Mouse (Mus musculus): ENCODE measurements around the gene Rft1.

Rft1 gene

GRCm38 (mm10) chr14:30630811-30631576 lies 23.2 kb upstream of the Rft1 start:
- DNase-seq, result peak; percentile 60

- no peak for DNase-seq
Measured at GRCm38 (mm10) chr14:30631834-30632233, 22.3 kb upstream of the Rft1 start.

- DNase-seq, result no peak
Measured at GRCm38 (mm10) chr14:30633708-30634107, 20.5 kb upstream of the Rft1 start.

GRCm38 (mm10) chr14:30634418-30634817 lies 19.7 kb upstream of the Rft1 start:
- no peak for DNase-seq

- DNase-seq, result no peak
Measured at GRCm38 (mm10) chr14:30635219-30635910, 18.8 kb upstream of the Rft1 start.

GRCm38 (mm10) chr14:30636499-30636898 lies 17.7 kb upstream of the Rft1 start:
- DNase-seq, result no peak

GRCm38 (mm10) chr14:30637087-30637486 lies 17.1 kb upstream of the Rft1 start:
- no peak for DNase-seq

GRCm38 (mm10) chr14:30638009-30638408 lies 16.2 kb upstream of the Rft1 start:
- no peak for DNase-seq

GRCm38 (mm10) chr14:30638686-30639085 lies 15.5 kb upstream of the Rft1 start:
- DNase-seq, result no peak

GRCm38 (mm10) chr14:30641748-30642147 lies 12.4 kb upstream of the Rft1 start:
- no peak for DNase-seq

GRCm38 (mm10) chr14:30644026-30644425 lies 10.1 kb upstream of the Rft1 start:
- no peak for DNase-seq

GRCm38 (mm10) chr14:30645066-30645465 lies 9.1 kb upstream of the Rft1 start:
- DNase-seq, result no peak

- no peak for DNase-seq
Measured at GRCm38 (mm10) chr14:30646486-30646885, 7.7 kb upstream of the Rft1 start.

GRCm38 (mm10) chr14:30648478-30648877 lies 5.7 kb upstream of the Rft1 start:
- no peak for DNase-seq

- DNase-seq, result no peak
Measured at GRCm38 (mm10) chr14:30649745-30650144, 4.4 kb upstream of the Rft1 start.

GRCm38 (mm10) chr14:30650969-30651368 lies 3.2 kb upstream of the Rft1 start:
- peak; percentile 81 for DNase-seq

GRCm38 (mm10) chr14:30654691-30655228 lies 600 bp downstream of the Rft1 start:
- no peak for DNase-seq

GRCm38 (mm10) chr14:30655531-30655930 lies 1.4 kb downstream of the Rft1 start:
- no peak for DNase-seq

- DNase-seq, result peak; percentile 60
Measured at GRCm38 (mm10) chr14:30666061-30666460, 11.9 kb downstream of the Rft1 start.

GRCm38 (mm10) chr14:30666604-30667003 lies 12.4 kb downstream of the Rft1 start:
- no peak for DNase-seq

- DNase-seq, result no peak
Measured at GRCm38 (mm10) chr14:30670161-30670560, 16.0 kb downstream of the Rft1 start.

GRCm38 (mm10) chr14:30671095-30671985 lies 17.2 kb downstream of the Rft1 start:
- DNase-seq, result no peak

GRCm38 (mm10) chr14:30671986-30672312 lies 17.8 kb downstream of the Rft1 start:
- peak; percentile 93 for DNase-seq

All from lung, postnatal 14 days (tissue).